Mouse (Mus musculus): ENCODE measurements around the gene Platr25.
"Not testable (repeated sequence)": the region's sequence is repeated elsewhere in the genome, so short reads cannot be mapped to it uniquely, and the experiment has no call there.

DNA sequence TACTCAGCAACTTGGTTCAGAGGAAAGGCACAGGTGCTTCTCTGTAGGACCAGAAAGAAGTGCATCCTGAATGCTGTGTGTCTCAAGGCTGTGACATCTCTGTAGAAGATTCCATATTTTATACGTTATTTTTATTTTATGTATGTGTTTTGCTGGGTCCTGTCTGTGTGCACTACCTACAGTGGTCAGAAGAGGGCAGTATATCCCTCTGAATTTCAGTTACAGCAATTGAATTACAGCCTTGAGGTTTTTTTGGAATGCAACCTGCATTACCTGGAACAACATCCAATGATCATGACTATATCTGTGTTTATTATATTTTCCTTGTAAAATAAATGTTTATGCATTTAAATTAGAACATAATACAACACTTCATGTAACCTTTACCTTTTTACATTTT, 133.4 kb downstream of the Platr25 start:
- TF ChIP-seq CTCF (IDR thresholded peaks at IDR 0.05; ENCODE audit: control insufficient read depth, insufficient read depth, insufficient read length); MAX (IDR thresholded peaks at IDR 0.05); CEBPB (IDR thresholded peaks at IDR 0.05; ENCODE audit: low read depth); MYOD1 (IDR thresholded peaks at IDR 0.05; ENCODE audit: control insufficient read depth, insufficient read length, low read depth); USF1 (IDR thresholded peaks at IDR 0.05; ENCODE audit: low read depth): not testable (repeated sequence)
